Mouse (Mus musculus) 3T3-L1 (cell line): ENCODE results near the gene Ccdc9.

Source experiments
- DNase-seq: peaks from one replicate; pipeline ENCODE4 v3.0.0-alpha.2; 2015; ENCODE audit warnings: low read depth, low spot score

Gene Ccdc9

DNA sequence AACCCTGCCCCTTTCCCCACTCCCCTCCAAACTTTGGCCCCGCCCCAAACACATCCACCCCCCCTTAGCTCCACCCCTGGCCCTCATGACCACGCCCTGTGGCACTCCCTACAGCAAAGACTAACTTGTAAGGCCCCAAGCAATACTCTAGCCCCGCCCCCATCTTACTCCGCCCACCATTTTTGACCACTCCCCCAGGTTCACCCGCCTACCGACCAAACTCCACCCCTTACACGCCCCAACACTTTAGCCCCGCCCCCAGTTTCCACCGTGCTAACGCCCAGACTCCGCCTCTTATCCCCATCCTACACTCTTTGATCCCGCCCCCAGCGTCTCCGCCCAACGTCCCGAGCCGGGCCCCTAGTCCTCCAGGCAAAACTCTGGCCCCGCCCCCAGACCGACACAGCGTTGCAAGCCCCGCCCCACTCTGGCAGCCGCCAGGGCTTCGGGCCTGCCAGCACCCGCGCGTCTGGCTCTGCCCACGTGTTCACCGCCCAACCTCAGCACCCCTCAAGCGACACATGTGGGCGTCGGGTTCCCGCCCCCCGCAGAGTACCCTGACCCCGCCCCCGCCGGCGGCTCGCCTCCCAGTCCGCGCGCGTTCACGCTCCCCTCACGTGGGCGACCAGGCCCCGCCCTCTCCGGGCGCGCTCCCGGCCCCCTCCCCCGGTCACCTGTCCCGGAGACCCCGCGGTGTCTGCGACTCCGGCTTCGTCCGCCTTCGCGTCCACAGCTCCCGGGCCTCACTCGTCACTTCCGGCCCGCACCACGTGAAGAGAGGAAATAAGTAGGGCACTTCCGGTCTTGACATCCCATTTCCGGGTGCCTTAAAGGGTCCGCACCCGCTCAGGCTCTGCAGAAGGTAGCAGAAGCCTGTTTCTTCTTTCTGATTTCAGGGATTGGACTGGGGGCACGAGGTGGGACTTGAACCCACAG, at the start of gene Ccdc9:
Gene Ccdc9, minus strand, starts transcription at position 770 of the 936 bp plus-strand sequence.
- peak; percentile 97 for DNase-seq

DNA sequence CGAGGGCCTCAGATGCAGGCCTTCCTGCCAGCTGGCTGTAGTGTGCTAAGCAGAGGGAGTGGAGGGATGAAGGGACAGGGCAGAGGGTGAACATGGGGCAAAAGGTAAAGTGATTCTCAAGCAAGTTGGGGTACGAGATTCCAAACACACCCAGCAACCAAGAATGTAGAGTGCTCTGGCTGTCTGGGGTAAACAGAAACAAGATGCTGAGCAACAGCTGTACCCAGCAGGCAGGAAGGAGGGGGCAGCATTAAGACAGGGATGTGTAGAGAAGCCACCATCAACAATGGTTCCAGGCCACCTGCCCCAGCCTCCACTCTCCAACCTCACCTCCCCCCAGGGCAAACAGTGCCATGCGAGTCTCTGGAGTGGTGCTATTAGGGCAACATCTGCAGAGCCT, 42.6 kb upstream of the Ccdc9 start:
- no peak for DNase-seq

DNA sequence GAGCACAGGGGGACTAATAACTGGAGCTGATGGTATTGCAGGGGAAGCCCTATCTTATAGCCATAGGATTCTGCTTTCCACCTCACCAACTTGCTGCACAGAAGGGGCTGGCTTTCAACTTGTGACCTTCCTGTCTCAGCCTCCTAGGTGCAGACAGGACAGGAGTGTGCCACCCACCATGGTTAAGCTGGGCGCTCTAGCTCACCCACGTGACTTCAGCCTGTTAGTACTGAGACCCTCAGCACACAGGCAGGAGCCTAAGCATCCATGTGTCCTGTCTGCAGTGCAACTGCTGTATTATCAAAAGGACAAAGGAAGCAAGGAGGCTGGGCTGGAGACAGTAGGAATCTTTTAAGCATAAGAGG, 40.0 kb upstream of the Ccdc9 start:
- DNase-seq, result no peak

DNA sequence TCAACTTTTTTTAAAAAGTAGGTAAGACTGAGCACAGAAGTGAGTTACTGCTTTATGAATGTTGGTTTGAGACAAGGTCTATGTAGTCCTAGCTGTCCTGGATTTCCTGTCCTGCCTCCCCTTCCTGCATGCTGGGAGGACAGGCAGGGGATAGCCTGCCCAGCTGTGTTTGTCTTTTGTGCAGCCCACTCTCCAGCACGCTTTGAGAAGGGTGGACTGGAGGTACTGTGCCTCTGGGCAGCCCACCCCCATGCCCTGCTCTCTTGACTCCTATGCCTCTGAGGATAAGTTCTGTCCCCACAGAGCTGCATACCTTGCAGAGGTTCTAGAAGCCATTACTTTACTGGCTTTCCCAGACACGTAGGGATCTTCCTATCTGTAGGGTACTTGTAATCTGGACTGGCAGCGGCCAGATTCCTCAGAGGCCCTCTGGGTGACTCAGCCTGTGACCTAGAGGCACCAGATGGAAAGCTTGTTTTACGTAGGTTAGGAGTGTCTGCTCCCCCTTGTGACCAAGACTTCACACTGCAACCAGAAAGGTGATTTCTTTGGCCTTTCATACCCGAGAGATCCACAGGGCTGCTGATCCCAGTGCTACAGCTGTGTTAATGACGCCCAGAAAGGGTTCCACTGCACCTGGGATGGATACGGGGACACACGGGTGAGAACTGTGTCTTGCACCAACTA, 39.5 kb upstream of the Ccdc9 start:
- DNase-seq, result peak; percentile 95

DNA sequence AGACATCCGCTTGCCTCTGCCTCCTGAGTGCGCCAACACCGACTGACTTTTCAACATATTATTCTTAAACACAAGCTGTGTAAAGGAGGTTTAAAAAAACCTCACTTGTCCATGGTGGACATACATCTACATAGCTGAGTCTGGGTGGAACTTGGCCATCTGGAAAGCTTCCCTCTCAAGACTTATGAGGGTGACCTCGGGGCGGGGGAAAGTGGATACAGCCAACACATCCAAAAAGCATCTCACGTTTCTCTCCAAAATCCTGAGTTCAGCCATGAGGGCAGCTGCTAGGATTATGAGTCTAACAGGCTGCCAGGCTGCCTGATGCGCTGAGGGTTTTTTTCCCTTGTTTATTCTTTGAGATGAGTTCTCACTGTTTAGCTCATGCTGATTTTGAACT, 38.1 kb upstream of the Ccdc9 start:
- DNase-seq, result peak; percentile 60

DNA sequence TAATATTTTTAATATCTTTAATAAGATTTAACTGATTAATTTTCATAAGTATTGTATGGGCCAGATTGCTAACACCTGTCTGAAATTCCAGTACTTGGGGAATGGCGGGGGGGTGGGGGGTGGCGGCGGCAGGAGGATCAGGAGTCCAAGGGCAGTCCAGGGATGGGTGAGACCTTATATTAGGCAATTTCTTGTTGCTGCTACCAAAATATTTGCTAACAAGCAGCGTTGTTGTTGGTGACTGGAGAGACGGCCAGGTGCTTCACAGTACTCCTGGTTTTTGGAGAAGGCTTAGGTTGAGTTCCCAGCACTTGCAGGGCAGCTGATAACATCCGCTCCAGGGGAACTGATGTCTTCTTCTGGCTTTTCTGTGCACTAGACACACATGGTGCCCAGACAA, 33.9 kb upstream of the Ccdc9 start:
- no peak for DNase-seq

DNA sequence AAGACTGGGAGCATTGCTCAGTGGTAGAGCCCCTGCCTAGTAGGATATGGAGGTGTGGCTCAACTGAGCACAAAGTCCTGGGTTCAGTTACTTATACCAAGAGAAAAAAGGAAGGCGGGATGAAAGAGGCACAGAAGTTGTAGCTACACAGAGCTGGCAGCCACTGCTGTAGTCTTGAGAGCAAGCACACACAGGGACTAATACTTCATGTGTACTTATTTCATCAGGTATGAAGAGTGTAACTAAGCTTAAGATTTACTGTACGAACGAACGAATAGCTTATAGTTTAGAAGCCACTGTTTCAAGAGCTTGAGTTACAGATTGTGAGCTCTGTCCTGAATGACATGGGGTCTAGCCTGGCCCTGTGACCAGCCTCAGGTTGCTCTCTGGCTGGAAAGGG, 32.6 kb upstream of the Ccdc9 start:
- DNase-seq, result no peak

DNA sequence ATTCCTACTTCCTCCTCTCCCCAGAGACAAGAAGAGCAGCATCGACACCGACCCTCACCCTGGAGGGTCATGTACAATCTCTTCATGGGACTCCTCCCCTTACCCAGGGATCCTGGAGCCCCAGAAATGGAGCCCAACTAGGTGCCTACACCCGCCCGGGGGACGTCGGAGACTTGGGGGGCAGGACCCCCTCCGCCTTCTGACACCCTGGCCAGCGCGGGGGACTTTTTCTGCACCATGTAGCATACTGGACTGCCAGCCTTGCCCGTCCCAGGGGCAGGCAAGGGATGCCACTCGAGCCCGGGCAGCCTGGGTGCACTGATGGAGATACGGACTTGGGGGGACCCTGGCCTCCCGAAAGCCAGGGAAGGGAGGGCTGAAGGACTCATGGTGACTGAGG, 30.5 kb upstream of the Ccdc9 start:
- no peak for DNase-seq

DNA sequence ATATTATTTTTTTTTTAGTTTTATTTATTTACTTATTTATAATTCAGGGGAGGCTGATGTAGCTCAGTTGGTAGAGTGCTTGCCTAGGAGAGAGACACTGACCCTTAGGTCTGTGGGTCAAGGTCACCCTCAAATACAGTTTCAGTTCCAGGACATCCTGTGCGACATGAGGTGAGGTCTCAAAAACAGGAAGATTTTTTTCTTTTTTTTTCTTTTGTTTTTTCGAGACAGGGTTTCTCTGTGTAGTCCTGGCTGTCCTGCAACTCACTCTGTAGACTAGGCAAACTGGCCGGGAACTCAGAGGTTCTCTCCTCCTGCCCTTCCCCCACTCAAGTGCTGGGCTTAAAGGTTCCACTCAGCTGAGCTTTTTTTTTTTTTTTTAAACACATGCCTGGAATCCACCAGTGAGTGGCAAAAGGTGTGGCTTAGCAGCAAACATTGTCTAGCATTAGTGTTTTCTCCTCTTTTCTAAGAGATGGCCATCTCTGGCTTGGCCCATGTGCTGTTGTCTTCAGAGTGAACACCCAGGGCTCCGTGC, 28.7 kb upstream of the Ccdc9 start:
- DNase-seq, result no peak

DNA sequence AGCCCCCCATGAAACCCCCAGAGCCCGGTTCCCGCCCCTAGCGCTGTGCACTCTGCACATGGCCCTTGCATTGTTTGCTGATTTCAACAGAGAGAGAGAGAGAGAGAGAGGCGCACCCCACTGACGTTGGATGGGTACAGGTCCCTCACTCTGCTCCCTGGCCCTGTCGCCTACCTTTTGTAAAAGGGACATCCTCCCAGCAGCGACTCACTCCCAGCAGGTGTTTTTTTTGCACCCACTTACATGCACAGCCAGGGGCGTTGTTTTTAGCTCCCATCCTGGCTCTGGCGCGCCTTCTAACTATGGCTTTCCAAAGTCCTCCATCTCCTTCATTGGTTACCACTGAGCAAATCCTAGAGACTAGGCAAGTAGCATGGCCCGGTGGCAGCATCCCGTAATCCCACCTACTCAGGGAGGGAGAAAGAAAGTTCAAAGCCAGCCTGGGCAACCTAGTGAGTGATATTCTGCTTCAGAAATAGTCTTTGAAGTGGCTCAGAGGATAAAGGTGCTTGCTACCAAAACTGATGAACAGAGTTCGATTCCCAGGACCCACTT, 27.7 kb upstream of the Ccdc9 start:
- DNase-seq, result no peak

DNA sequence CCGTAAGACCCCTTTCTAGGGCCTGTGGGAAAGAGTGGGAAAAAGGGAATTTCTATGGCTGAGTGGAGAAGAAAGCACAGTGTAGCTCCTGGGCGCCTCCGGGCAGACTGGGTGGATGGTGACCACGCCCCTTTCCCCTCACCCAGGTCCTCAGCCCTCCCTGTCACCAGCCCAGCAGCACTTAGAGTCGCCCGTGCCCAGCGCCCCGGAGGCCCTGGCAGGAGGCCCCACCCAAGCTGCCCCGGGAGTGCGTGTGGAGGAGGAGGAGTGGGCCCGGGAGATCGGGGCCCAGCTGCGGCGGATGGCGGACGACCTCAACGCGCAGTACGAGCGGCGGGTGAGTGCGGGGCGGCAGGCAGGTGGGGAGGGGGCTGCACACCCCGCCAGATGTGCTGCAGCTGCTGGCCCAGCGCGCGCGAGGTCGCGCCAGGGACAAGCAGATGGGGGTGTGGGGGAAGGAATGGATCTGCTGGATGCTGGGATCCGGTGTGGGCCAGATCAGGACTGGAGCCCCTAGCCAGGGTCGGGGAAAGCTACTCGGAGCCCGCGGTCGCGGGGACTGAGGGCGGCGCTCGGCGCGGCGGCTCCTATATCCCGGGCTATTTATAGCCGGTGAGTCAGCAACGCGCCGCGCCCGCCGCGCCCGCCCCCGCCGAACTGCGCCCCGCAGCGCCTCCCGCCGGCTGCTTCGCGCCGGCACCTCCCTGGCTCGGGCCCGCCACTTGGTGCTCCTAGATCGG, 27.1 kb upstream of the Ccdc9 start:
- DNase-seq, result peak; percentile 76

DNA sequence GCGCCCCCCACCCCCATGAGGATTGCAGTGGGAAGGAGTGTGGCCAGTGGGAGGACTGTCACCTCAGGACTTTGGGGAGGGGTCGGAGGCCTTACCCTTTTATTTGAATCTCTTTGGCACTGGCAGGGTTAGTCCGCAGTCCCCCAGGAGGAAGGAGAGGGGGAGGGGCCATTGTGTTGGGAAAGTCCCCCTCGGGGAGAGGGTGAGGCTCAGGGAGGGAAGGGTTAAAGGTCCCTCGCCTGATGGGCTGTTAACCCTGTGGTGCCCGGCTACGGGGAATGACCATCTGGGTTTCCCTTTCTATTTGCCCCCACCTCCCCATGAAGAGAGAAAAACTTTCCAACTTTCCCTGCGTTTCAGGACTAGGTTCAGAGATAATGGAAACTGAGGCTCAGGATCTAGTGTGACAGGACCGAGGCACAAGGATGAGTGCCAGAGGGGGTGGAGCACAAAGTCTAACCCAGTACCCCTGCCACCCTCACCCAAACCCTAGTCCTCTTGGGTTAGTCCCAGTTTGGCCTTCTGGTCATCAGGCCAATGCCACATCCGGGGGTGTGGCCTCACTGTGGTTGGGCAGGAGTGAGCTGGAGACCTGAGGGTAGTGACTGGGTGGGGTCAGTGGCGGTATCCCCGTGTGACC, 26.2 kb upstream of the Ccdc9 start:
- peak; percentile 90 for DNase-seq

DNA sequence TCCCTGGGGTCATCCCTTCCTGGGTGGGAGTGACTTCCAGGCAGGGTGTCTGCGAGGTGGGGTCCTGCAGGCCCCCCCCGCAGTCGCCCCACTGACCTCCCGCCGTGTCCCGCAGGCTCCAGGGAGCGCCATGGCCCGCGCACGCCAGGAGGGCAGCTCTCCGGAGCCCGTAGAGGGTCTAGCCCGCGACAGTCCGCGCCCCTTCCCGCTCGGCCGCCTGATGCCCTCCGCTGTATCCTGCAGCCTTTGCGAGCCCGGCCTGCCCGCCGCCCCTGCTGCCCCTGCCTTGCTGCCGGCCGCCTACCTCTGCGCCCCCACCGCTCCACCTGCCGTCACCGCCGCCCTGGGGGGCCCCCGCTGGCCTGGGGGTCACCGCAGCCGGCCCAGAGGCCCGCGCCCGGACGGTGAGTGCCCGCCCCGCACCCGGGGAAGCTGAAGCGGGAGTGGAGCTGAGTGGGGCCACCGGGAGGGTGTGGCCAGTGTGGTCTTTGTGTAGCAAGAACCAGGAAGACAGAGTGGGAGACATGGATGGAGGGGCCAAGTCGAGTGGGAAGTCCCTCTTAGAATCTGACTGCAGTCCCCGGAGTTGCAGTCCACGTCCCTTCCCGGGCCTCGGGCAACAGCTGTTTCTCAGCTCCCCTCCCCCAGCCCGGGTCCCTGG, 25.5 kb upstream of the Ccdc9 start:
- peak; percentile 72 for DNase-seq

DNA sequence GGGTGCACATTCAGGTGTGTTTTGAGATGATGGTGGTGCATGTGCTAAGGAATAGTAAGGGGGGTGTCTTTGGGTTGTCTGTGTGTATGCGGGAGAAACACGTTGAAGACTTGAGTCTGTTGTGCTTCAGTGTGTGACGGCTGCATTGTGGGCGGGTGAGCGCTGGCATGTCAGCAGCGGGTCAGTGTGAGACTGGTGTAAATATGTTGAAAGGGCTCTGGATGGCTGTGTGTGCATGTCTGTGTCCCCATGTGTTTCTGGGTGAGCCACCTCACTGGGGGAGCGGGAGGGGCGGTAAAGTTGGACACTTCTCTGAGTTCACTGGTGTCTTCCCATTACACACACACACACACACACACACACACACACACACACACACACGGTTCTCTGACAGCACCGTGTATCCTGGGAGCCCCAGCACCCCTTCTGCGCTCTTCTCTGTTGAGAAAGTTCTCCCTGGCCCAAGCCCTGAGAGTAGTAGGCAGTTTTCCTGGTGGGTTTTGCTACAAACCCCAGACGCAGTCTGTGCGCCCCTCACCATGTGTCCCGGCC, 24.9 kb upstream of the Ccdc9 start:
- DNase-seq, result peak; percentile 71

DNA sequence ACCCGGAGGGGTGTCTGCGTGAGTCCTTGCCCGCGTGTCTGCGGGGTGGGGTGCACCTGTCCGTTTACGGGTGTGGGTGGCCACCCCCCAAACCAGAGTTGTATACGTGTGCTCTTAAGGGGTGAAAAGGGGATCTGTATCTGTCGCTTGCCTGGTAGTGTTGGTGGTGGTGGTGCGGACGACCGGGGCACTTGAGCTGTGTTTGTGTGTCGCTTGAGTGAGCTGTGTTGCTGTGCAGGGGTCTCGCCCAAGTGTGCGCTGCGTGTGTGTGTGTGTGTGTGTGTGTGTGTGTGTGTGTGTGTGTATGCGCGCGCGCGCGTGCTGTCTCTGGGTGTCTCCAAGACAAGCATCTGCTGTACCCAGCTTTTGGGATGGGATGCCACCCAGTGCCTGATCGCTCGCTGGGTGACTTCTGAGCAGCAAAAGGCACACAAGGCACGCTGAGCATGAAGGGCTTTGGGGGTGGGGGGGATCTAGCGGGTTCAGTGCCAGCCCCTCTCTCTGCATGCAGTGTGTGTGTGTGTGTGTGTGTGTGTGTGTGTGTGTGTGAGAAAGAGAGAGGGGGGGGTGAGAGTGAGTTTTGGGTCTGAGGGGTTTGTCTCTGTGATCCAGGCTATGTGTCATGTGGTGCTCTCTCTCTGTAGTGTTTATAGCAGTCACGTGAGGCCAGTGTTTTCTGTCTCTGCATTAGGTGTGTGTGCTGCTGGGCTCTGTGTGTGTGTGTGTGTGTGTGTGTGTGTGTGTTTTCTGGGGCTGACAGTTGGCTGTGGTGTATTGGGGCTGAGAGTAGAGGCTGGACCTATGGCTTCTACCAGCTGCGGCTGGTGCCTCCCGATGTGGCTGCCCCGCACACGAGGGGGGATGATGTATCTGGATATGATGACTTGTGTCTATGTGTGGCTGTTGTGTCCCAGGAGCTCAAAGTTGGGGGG, 24.2 kb upstream of the Ccdc9 start:
- peak; percentile 58 for DNase-seq

DNA sequence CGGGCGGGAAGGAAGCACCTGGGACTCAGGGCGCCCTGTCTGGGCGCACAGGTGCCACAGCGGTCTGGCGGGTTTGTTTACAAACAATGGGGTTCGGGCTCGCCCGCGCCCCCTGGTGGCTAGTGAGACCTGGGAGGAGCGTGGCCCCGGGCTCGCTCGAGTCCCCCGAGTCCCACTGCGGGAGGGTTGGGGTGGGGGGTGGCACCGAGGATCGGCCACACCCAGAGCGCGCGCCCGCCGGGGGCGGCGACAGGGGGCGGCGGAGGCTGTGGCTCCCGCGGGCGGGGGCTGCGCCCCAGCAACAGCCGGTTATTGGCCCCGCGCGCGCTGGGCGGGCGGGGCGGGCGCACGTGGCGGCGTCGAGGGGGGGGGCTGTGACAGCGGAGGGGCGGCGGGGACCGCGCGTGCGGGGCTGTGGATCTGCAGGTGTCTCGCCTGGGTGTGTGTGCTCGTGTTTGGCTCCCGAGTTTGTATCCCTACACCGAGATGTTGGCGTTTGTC, 23.5 kb upstream of the Ccdc9 start:
- peak; percentile 79 for DNase-seq

DNA sequence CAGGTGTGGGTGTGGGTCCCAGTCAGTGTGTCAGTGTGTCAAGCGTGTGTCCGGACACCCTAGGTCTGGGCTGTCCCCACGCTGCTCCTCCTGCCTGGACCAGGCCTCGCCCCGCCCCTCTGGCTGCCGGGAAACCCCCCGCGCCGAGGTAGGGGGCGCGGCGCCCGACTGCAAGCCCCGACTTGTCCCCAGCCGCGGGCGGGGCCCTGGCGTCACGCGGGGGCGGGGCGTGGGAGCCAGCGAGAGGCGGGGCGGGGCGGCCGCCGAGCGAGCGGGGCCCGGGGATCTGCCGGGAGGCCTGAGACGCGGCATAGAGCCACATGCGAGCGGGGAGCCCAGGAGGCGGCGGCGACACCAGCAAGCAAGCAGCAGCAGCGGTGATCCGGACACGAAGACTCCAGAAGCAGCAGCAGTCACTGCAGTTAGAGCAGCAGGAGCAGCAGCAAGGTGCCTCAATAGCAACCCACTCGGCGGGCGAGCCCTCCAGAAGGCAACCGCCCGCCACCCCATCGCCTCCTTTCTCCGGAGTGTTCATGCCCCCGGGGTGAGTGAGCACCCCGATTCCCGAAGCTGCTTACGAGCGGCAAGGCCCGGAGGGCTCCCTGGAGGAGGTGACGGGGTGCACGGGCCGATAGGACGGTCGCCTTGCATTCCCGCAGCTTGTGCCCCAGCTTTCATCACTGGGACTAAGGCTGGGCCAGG, 22.9 kb upstream of the Ccdc9 start:
- DNase-seq, result peak; percentile 61

DNA sequence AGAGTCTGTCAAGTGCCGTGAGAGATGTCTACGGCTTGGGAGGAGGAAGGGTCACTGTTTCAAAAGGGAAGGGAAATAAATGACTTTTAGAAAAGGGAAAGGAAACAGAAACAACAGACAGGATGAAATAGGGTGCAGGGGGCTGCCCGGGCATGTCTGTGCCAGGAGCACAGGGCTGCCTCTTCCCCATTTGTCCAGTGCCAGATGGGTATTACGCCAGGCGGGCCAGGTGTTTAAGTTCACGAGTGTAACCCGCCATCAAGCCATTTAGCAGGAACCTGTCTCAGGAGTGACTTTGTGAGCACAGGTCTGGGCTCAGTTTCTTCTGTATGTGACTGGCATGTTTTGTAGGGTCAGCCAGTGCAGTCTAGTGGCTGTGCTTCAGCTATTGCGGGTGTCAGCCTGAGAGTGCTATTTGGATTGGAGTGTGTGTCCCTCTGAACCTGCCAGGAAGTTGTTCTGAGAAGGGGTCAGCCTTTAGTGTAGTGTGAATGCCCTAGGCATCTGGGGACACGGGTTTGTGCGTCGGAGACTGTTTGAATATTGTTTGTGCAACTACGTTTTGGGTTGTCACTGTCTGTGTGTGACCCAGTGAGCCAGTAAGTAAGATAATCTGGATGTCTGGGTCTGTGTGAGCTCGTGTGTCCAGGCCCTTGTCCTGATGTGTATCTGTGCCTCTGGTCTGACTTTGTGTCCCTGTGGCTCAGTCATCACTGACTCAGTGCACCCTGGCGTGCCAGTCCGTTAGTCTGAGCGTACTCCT, 22.1 kb upstream of the Ccdc9 start:
- no peak for DNase-seq
